Mouse (Mus musculus) liver (tissue): Measurements from ENCODE around the gene Erc2.
A peak's percentile ranks its signal among the peaks of the same experiment; 100 is the strongest.

Source experiments
- DNase-seq: peaks from one replicate; pipeline ENCODE4 v3.0.0-alpha.2; 2020; ENCODE audit warnings: mixed read lengths

Gene Erc2

GRCm38 (mm10) chr14:28089636-28090443 lies 467.6 kb downstream of the Erc2 start:
- peak; percentile 12 for DNase-seq

- DNase-seq: no peak
Measured at GRCm38 (mm10) chr14:28091367-28091766, 469.1 kb downstream of the Erc2 start.

- no peak for DNase-seq
Measured at GRCm38 (mm10) chr14:28093214-28093613, 471.0 kb downstream of the Erc2 start.

- no peak for DNase-seq
Measured at GRCm38 (mm10) chr14:28093913-28094312, 471.7 kb downstream of the Erc2 start.

GRCm38 (mm10) chr14:28099084-28099483 lies 476.9 kb downstream of the Erc2 start:
- no peak for DNase-seq

GRCm38 (mm10) chr14:28113121-28113520 lies 490.9 kb downstream of the Erc2 start:
- no peak for DNase-seq

- DNase-seq: no peak
Measured at GRCm38 (mm10) chr14:28120851-28121250, 498.6 kb downstream of the Erc2 start.

GRCm38 (mm10) chr14:28126842-28127241 lies 504.6 kb downstream of the Erc2 start:
- no peak for DNase-seq

GRCm38 (mm10) chr14:28128999-28129398 lies 506.8 kb downstream of the Erc2 start:
- no peak for DNase-seq

- no peak for DNase-seq
Measured at GRCm38 (mm10) chr14:28143998-28144397, 521.8 kb downstream of the Erc2 start.

GRCm38 (mm10) chr14:28147201-28147600 lies 525.0 kb downstream of the Erc2 start:
- DNase-seq: no peak

GRCm38 (mm10) chr14:28150942-28151341 lies 528.7 kb downstream of the Erc2 start:
- no peak for DNase-seq

- no peak for DNase-seq
Measured at GRCm38 (mm10) chr14:28155706-28156105, 533.5 kb downstream of the Erc2 start.

GRCm38 (mm10) chr14:28160852-28161251 lies 538.6 kb downstream of the Erc2 start:
- DNase-seq: no peak

- DNase-seq: peak; percentile 11
Measured at GRCm38 (mm10) chr14:28164642-28165408, 542.6 kb downstream of the Erc2 start.

GRCm38 (mm10) chr14:28165621-28166211 lies 543.5 kb downstream of the Erc2 start:
- no peak for DNase-seq

- DNase-seq: no peak
Measured at GRCm38 (mm10) chr14:28170711-28171110, 548.5 kb downstream of the Erc2 start.

GRCm38 (mm10) chr14:28171364-28171763 lies 549.1 kb downstream of the Erc2 start:
- no peak for DNase-seq

GRCm38 (mm10) chr14:28173736-28174135 lies 551.5 kb downstream of the Erc2 start:
- no peak for DNase-seq

- DNase-seq: no peak
Measured at GRCm38 (mm10) chr14:28181070-28181825, 559.0 kb downstream of the Erc2 start.

- no peak for DNase-seq
Measured at GRCm38 (mm10) chr14:28192711-28193364, 570.6 kb downstream of the Erc2 start.

GRCm38 (mm10) chr14:28203874-28204273 lies 581.6 kb downstream of the Erc2 start:
- no peak for DNase-seq
